8 mouse cellular contexts compared by ENCODE assay signal in the genomic region with DNA sequence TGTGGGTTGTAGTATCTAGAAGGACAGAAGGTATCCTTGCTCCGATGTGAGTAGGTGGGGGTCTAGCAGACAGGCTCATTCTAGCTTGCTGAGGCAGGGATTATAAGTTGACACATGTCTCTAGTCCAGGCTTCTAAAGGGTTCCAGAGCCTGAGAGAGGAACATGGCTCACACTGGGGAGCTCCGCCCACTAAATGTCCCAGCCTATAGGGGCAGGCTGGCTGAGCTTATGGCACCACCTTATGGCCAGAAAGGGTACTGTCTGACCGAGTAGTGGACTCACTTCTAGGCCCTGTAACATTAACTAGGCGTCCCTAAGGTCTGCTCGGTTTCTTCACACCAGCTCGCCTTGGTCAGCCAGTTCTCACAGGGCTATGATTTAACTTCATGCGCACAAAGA. TPM values are rescaled to one million over a fixed set of nuclear protein-coding genes. Genes with fewer than 3 reads are reported as not detected.
DNase-seq lines count a peak whose midpoint lies in the region; ATAC-seq and TF ChIP-seq lines count a peak whose summit lies in the region.

No protein-coding gene starts in this region.

- H3K4me3 ChIP-seq in heart, postnatal 0 days (ENCODE audit: low read depth, low read length): no peak overlapping the region
- no peak overlapping the region for H3K4me3 ChIP-seq in lung, adult 2 months (replicated peaks; ENCODE audit: extremely low read depth, low read depth, low read length)

- TF ChIP-seq POLR2A in lung, adult 2 months (IDR thresholded peaks at IDR 0.05; ENCODE audit: borderline replicate concordance, extremely low read depth, low read depth, low read length): no peak

- no peaks in the 10 kb centered on the region for H3K27me3 ChIP-seq in heart, postnatal 0 days (ENCODE audit: control insufficient read depth, insufficient read depth, low read length)

- no peak for ATAC-seq in heart, postnatal 0 days (ENCODE audit: insufficient read depth, low read depth)

- TF ChIP-seq CTCF in heart, postnatal 0 days (IDR thresholded peaks at IDR 0.05; ENCODE audit: low read depth): peak; percentile 75
- peak; percentile 53 for TF ChIP-seq CTCF in lung, adult 2 months (IDR thresholded peaks at IDR 0.05; ENCODE audit: insufficient read depth, low read length)

- H3K9ac ChIP-seq in heart, postnatal 0 days (replicated peaks; ENCODE audit: low read depth, low read length): no peak overlapping the region

- no peaks in the 10 kb centered on the region for H3K9me3 ChIP-seq in heart, postnatal 0 days (replicated peaks; ENCODE audit: control insufficient read depth, low read length)

- DNase-seq in heart, postnatal 0 days (ENCODE audit: low spot score): peak; percentile 49
- no peak for DNase-seq in heart, adult 9 months (ENCODE audit: low spot score in 2 of 2)
- DNase-seq in 416B (ENCODE audit: low read depth) (peak; percentile 89), ZHBTc4 (ENCODE audit: low read depth, low spot score) (peak; percentile 90)
- DNase-seq in gastrocnemius, postnatal 10 days: peak; percentile 35
- DNase-seq in lung, adult 2 months: peak; percentile 37
- DNase-seq in thymus, postnatal 10 days (ENCODE audit: low spot score in 2 of 2): peak; percentile 20 to 59
- no peak for DNase-seq in left cerebral cortex, adult 11 months (ENCODE audit: low spot score)

- no peak for TF ChIP-seq EP300 in heart, postnatal 0 days (IDR thresholded peaks at IDR 0.05; ENCODE audit: low read depth)

- H3K4me1 ChIP-seq in heart, postnatal 0 days (ENCODE audit: control insufficient read depth, insufficient read depth): peaks cover 13% of the 10 kb centered on the region
- H3K4me1 ChIP-seq in lung, adult 2 months (ENCODE audit: control insufficient read depth, insufficient read depth, low read length): peaks cover 6% of the 10 kb centered on the region; the same call in 1 of the 2 replicates

- no peak overlapping the region for H3K4me2 ChIP-seq in heart, postnatal 0 days (ENCODE audit: low read depth, low read length)

- H3K27ac ChIP-seq in heart, postnatal 0 days (ENCODE audit: low read depth): no peak overlapping the region

- no peaks in the 10 kb centered on the region for H3K36me3 ChIP-seq in heart, postnatal 0 days (replicated peaks; ENCODE audit: control insufficient read depth, insufficient read depth, low read length)

- 75% methylated on average over 7 of the region's 7 CpGs for WGBS in heart, postnatal 0 days
- WGBS in lung, adult 2 months: 73% methylated on average over 7 of the region's 7 CpGs

RNA-seq across cellular contexts. Expression of a gene that starts 3.6 kb away (rescaled TPM):
- total RNA-seq in heart, postnatal 0 days (2014; rRNA removed; ENCODE audit: low replicate concordance): 5.3 and 5.5 TPM in 2 replicates
- 2.4 and 2.7 TPM in 2 replicates for polyA plus RNA-seq in heart, postnatal 0 days (2015; fragmentation: Nextera tagmentation; extraction: Ambion mirVana)
- 10 to 100 TPM; 12.6 to 13.6 TPM for total RNA-seq in gastrocnemius, postnatal 10 days (2021)
- 1.8 and 2.1 TPM in 2 replicates for polyA plus RNA-seq in lung, adult 2 months (2012; rRNA removed)

Comparison
In these comparisons a context has a peak if more than half of its experiments do, and no peak if none do; other contexts are left out.
1. DNase-seq: peak in heart, postnatal 0 days (single experiment), 416B (single experiment), ZHBTc4 (single experiment), gastrocnemius, postnatal 10 days (single experiment), lung, adult 2 months (single experiment) and thymus, postnatal 10 days (2 of 2); none in heart, adult 9 months (0 of 2) and left cerebral cortex, adult 11 months (single experiment).